Mouse (Mus musculus): Measurements from ENCODE around the gene Vgll4. TPM values are rescaled to one million over a fixed set of nuclear protein-coding genes. Genes with fewer than 3 reads are reported as not detected.

Vgll4 gene
- total and polyA plus RNA-seq, 3 experiments = 34.6 to 73.7 (median 37.3) TPM

DNA sequence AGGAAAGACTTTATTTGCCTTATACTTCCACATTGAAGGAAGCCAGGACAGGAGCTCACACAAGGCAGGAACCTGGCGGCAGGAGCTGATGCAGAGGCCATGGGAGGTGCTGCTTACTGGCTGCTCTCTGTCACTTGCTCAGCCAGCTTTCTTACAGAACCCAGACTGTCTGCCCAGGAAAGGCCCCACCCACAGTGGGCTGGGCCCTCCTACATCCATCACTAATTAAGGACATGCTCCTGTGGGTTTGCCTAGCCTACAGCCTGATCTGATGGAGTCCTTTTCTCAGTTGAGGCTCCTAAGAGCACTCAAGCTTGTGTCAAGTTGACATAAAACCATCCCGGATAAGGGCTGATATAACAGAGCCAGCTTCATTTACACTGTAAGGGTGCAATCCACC, 115.4 kb downstream of the Vgll4 start:
- Histone ChIP-seq H3K4me2 (ENCODE audit: insufficient read depth, low read depth, poor library complexity, severe bottlenecking) (no peak overlapping the region), H3K27ac (ENCODE audit: insufficient read depth, low read depth) (no peak overlapping the region), H3K9me3 (replicated peaks; ENCODE audit: low read length) (no peaks in the 10 kb centered on the region), H3K9ac (ENCODE audit: insufficient read depth, low read depth) (no peak overlapping the region), H3K4me1 (ENCODE audit: control insufficient read depth in 1 of 2, insufficient read depth in 2 of 2) (peaks cover under 1 to 28% of the 10 kb centered on the region in 2 experiments; a peak in 3 of 4 replicates), H3K4me3 (replicated peaks in 1 of 3; ENCODE audit: low read depth in 2 of 3, low read length in 2 of 3, poor library complexity in 1 of 3) (no peak overlapping the region), H3K36me3 (replicated peaks in 1 of 2; ENCODE audit: control insufficient read depth in 1 of 2, insufficient read depth in 1 of 2, low read length in 1 of 2) (peaks cover 12 to 31% of the 10 kb centered on the region in 2 experiments), H3K79me2 (replicated peaks; ENCODE audit: control insufficient read depth, extremely low read depth, insufficient read depth, poor library complexity, severe bottlenecking) (no peaks in the 10 kb centered on the region; the same call in 1 of the 2 replicates), H3K27me3 (replicated peaks) (no peaks in the 10 kb centered on the region)
- TF ChIP-seq IRF4 (IDR thresholded peaks at IDR 0.05; ENCODE audit: low read depth, low read length) (no peak), CHD2 (IDR thresholded peaks at IDR 0.05; ENCODE audit: low read length) (no peak), JUN (IDR thresholded peaks at IDR 0.05; ENCODE audit: insufficient read depth, low read depth, low read length) (no peak), ZKSCAN1 (IDR thresholded peaks at IDR 0.05; ENCODE audit: borderline replicate concordance, low read depth, low read length) (no peak), CTCF (conservative IDR thresholded peaks at IDR 0.05 in 1 of 2, IDR thresholded peaks at IDR 0.05 in 1 of 2; ENCODE audit: low read depth in 2 of 2, low read length in 2 of 2) (no peak), NRF1 (IDR thresholded peaks at IDR 0.05; ENCODE audit: low read depth, low read length) (no peak), RCOR1 (conservative IDR thresholded peaks at IDR 0.05; ENCODE audit: low read depth, low read length) (no peak), TBP (conservative IDR thresholded peaks at IDR 0.05; ENCODE audit: low read depth, low read length) (no peak), EP300 (IDR thresholded peaks at IDR 0.05; ENCODE audit: low read length) (no peak), UBTF (IDR thresholded peaks at IDR 0.05; ENCODE audit: low read depth, low read length) (no peak), E2F4 (IDR thresholded peaks at IDR 0.05; ENCODE audit: insufficient replicate concordance, low read depth, low read length) (no peak), MXI1 (IDR thresholded peaks at IDR 0.05; ENCODE audit: low read depth, low read length) (no peak), POLR2A (IDR thresholded peaks at IDR 0.05; ENCODE audit: low read depth, low read length) (no peak)
- DNase-seq (ENCODE audit: extremely low read depth) = no peak
- dilution Hi-C loops (cut with MboI; ENCODE audit: extremely low pct_ligation_motif_present, extremely low pct_unique_long_range_greater_than_20kb, low sequenced_read_pairs) = no loop called here
- in situ Hi-C loops (cut with MboI; ENCODE audit: low pct_ligation_motif_present, low pct_unique_long_range_greater_than_20kb, low sequenced_read_pairs) = no loop called here

DNA sequence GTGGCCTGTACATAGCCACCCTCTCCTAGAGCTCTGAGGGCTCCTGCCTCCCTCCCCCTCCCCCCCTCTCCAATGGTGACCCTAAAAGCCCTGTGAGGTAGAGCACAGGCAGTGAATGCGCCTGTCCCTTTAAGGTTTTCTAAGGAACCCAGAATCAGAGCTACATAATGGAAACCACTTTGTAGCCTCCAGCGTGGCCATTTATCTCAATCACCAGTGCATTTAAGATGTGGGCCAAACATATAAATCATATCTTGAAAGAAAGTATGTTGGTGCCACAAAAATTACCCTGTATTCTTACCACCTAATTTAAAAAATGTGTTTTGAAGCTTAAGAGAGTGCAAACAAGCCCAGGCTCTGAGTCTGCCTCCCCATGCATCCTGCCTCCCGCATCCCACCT, 117.1 kb downstream of the Vgll4 start:
- in situ Hi-C loops (cut with MboI; ENCODE audit: low pct_ligation_motif_present, low pct_unique_long_range_greater_than_20kb, low sequenced_read_pairs) = no loop called here
- no peak overlapping the region for H3K27ac ChIP-seq (ENCODE audit: insufficient read depth, low read depth)
- H3K9ac ChIP-seq (ENCODE audit: insufficient read depth, low read depth) = no peak overlapping the region
- no peak overlapping the region for H3K4me3 ChIP-seq (replicated peaks in 1 of 3; ENCODE audit: low read depth in 2 of 3, low read length in 2 of 3, poor library complexity in 1 of 3)
- H3K27me3 ChIP-seq (replicated peaks) = no peaks in the 10 kb centered on the region
- no peaks in the 10 kb centered on the region for H3K9me3 ChIP-seq (replicated peaks; ENCODE audit: low read length)
- dilution Hi-C loops (cut with MboI; ENCODE audit: extremely low pct_ligation_motif_present, extremely low pct_unique_long_range_greater_than_20kb, low sequenced_read_pairs) = no loop called here
- peaks cover 13 to 31% of the 10 kb centered on the region in 2 experiments for H3K4me1 ChIP-seq (ENCODE audit: control insufficient read depth in 1 of 2, insufficient read depth in 2 of 2)
- no peak overlapping the region for H3K4me2 ChIP-seq (ENCODE audit: insufficient read depth, low read depth, poor library complexity, severe bottlenecking)
- no peak for TF ChIP-seq ZMIZ1 (IDR thresholded peaks at IDR 0.05; ENCODE audit: low read depth, low read length)
- TF ChIP-seq MYC (IDR thresholded peaks at IDR 0.05; ENCODE audit: low read depth, low read length) = no peak
- no peak for TF ChIP-seq EP300 (IDR thresholded peaks at IDR 0.05; ENCODE audit: low read length)
- TF ChIP-seq POLR2AphosphoS2 (IDR thresholded peaks at IDR 0.05; ENCODE audit: low read depth, low read length) = no peak
- no peak for TF ChIP-seq PAX5 (IDR thresholded peaks at IDR 0.05; ENCODE audit: low read length)
- TF ChIP-seq MAX (IDR thresholded peaks at IDR 0.05; ENCODE audit: low read length) = no peak
- no peak for TF ChIP-seq USF1 (IDR thresholded peaks at IDR 0.05; ENCODE audit: low read depth, low read length)
- TF ChIP-seq TCF12 (IDR thresholded peaks at IDR 0.05; ENCODE audit: low read depth, low read length) = no peak
- no peak for TF ChIP-seq MXI1 (IDR thresholded peaks at IDR 0.05; ENCODE audit: low read depth, low read length)
- TF ChIP-seq GABPA (IDR thresholded peaks at IDR 0.05; ENCODE audit: insufficient replicate concordance, low read depth, low read length) = no peak
- H3K79me2 ChIP-seq (replicated peaks; ENCODE audit: control insufficient read depth, extremely low read depth, insufficient read depth, poor library complexity, severe bottlenecking) = no peaks in the 10 kb centered on the region; the same call in 1 of the 2 replicates
- DNase-seq (ENCODE audit: extremely low read depth) = no peak
- peaks cover 0 to 15% of the 10 kb centered on the region in 2 experiments for H3K36me3 ChIP-seq (replicated peaks in 1 of 2; ENCODE audit: control insufficient read depth in 1 of 2, insufficient read depth in 1 of 2, low read length in 1 of 2)

Data from CH12.LX (cell line).